Mouse (Mus musculus): ENCODE measurements around the gene Isl1. TPM values are rescaled to one million over a fixed set of nuclear protein-coding genes. Genes with fewer than 3 reads are reported as not detected.

The Isl1 gene
- polyA plus RNA-seq, 1 experiment from 2014 or later: 15.8 TPM

GRCm38 (mm10) chr13:116298641-116299170 lies 10.8 kb downstream of the Isl1 start:
- WGBS: 9% methylated on average over 13 of the region's 13 CpGs
- no peak for ATAC-seq (ENCODE audit: insufficient number of reproducible peaks, low FRiP score, low TSS enrichment, low read depth)

DNA sequence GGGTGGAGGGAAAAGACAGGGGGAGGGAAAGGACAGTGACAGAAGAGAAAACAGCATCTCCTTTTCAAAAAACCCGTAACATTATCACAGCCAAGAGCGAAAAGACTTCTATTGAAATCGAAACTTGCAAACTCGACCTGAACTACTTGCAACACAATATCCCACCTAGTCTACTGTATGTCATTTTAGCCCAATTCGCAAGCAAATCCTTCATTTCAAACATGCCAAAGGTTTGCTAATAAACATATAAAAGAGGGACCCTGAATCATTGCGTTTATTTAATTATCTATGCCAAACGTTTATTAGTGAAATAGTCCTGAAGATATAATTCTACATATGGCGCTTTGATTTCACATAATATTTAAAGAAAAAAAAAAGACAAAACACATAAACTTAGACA lies 11.5 kb downstream of the Isl1 start:
- H3K27ac ChIP-seq (replicated peaks; ENCODE audit: low read depth, low read length): no peak overlapping the region
- 6% methylated on average over 8 of the region's 8 CpGs for WGBS
- no peak for DNase-seq (ENCODE audit: low spot score)
- ATAC-seq (ENCODE audit: insufficient number of reproducible peaks, low FRiP score, low TSS enrichment, low read depth): no peak
- no peaks in the 10 kb centered on the region for H3K4me1 ChIP-seq (ENCODE audit: control insufficient read depth, insufficient read depth, low read length)
- H3K9ac ChIP-seq (ENCODE audit: low read length): no peak overlapping the region
- no peak overlapping the region for H3K4me2 ChIP-seq (ENCODE audit: low read depth, severe bottlenecking)
- peaks cover 67% of the 10 kb centered on the region for H3K27me3 ChIP-seq (ENCODE audit: control insufficient read depth, insufficient read depth, low read length)
- no peaks in the 10 kb centered on the region for H3K36me3 ChIP-seq (ENCODE audit: control insufficient read depth, insufficient read depth, low read length)
- H3K9me3 ChIP-seq (ENCODE audit: control insufficient read depth, low read length): no peaks in the 10 kb centered on the region
- H3K4me3 ChIP-seq (ENCODE audit: low read depth, low read length): no peak overlapping the region

More at GRCm38 (mm10) chr13:116298641-116299170, 10.8 kb downstream of the Isl1 start:
- no peak overlapping the region for H3K4me2 ChIP-seq (ENCODE audit: low read depth, severe bottlenecking)
- DNase-seq (ENCODE audit: low spot score): peak; percentile 50
- no peak overlapping the region for H3K4me3 ChIP-seq (ENCODE audit: low read depth, low read length)
- H3K9me3 ChIP-seq (ENCODE audit: control insufficient read depth, low read length): no peaks in the 10 kb centered on the region
- H3K36me3 ChIP-seq (ENCODE audit: control insufficient read depth, insufficient read depth, low read length): no peaks in the 10 kb centered on the region
- H3K9ac ChIP-seq (ENCODE audit: low read length): no peak overlapping the region
- no peaks in the 10 kb centered on the region for H3K4me1 ChIP-seq (ENCODE audit: control insufficient read depth, insufficient read depth, low read length)
- no peak overlapping the region for H3K27ac ChIP-seq (replicated peaks; ENCODE audit: low read depth, low read length)
- H3K27me3 ChIP-seq (ENCODE audit: control insufficient read depth, insufficient read depth, low read length): peaks cover 69% of the 10 kb centered on the region

- Histone ChIP-seq H3K4me2 (ENCODE audit: low read depth, severe bottlenecking) (peak overlapping the region; percentile 36; the same call in 1 of the 2 replicates), H3K4me3 (ENCODE audit: low read depth, low read length) (0 out of 2 replicates have a peak overlapping the region, but pooled peaks have one; percentile 7), H3K27me3 (ENCODE audit: control insufficient read depth, insufficient read depth, low read length) (peaks cover 64% of the 10 kb centered on the region), H3K9me3 (ENCODE audit: control insufficient read depth, low read length) (no peaks in the 10 kb centered on the region), H3K36me3 (ENCODE audit: control insufficient read depth, insufficient read depth, low read length) (no peaks in the 10 kb centered on the region), H3K27ac (replicated peaks; ENCODE audit: low read depth, low read length) (no peak overlapping the region), H3K9ac (ENCODE audit: low read length) (no peak overlapping the region), H3K4me1 (ENCODE audit: control insufficient read depth, insufficient read depth, low read length) (no peaks in the 10 kb centered on the region)
- DNase-seq (ENCODE audit: low spot score) (peak; percentile 54), ATAC-seq (ENCODE audit: insufficient number of reproducible peaks, low FRiP score, low TSS enrichment, low read depth) (0 out of 2 replicates have a peak, but pooled peaks have one; percentile 63)
- under 1% methylated on average over 33 of the region's 33 CpGs for WGBS
These were observed 12.3 kb downstream of the Isl1 start for GRCm38 (mm10) chr13:116297048-116297811.

DNA sequence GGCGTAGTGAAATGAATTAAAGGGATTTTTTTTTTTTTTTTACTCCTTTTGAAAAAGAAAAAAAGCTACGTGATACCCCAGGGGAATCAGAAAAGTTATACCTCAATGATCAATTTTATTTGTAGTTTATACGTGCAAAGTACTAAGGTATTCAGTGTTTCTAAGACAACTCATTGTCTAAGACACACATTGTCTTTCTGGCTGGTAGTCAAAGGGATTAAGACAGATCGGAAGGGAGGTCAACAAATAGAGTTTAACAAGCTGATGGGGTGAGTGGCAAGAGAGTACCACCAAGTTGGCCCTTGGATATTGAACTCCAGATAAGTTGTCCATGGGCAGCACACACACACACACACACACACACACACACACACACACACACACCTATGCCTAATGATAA lies 14.1 kb downstream of the Isl1 start:
- no peak overlapping the region for H3K27ac ChIP-seq (replicated peaks; ENCODE audit: low read depth, low read length)
- no peaks in the 10 kb centered on the region for H3K9me3 ChIP-seq (ENCODE audit: control insufficient read depth, low read length)
- no peaks in the 10 kb centered on the region for H3K4me1 ChIP-seq (ENCODE audit: control insufficient read depth, insufficient read depth, low read length)
- 13% methylated on average over 4 of the region's 4 CpGs for WGBS
- H3K36me3 ChIP-seq (ENCODE audit: control insufficient read depth, insufficient read depth, low read length): no peaks in the 10 kb centered on the region
- no peak overlapping the region for H3K4me3 ChIP-seq (ENCODE audit: low read depth, low read length)
- DNase-seq (ENCODE audit: low spot score) (no peak), ATAC-seq (ENCODE audit: insufficient number of reproducible peaks, low FRiP score, low TSS enrichment, low read depth) (no peak)
- H3K27me3 ChIP-seq (ENCODE audit: control insufficient read depth, insufficient read depth, low read length): peaks cover 51% of the 10 kb centered on the region
- no peak overlapping the region for H3K4me2 ChIP-seq (ENCODE audit: low read depth, severe bottlenecking)
- no peak overlapping the region for H3K9ac ChIP-seq (ENCODE audit: low read length)

GRCm38 (mm10) chr13:116294734-116295133 lies 14.8 kb downstream of the Isl1 start:
- WGBS: 4% methylated on average over 6 of the region's 6 CpGs
- Histone ChIP-seq H3K36me3 (ENCODE audit: control insufficient read depth, insufficient read depth, low read length) (no peaks in the 10 kb centered on the region), H3K4me3 (ENCODE audit: low read depth, low read length) (no peak overlapping the region), H3K4me1 (ENCODE audit: control insufficient read depth, insufficient read depth, low read length) (no peaks in the 10 kb centered on the region), H3K9ac (ENCODE audit: low read length) (no peak overlapping the region), H3K27me3 (ENCODE audit: control insufficient read depth, insufficient read depth, low read length) (peaks cover 44% of the 10 kb centered on the region), H3K27ac (replicated peaks; ENCODE audit: low read depth, low read length) (no peak overlapping the region), H3K9me3 (ENCODE audit: control insufficient read depth, low read length) (no peaks in the 10 kb centered on the region), H3K4me2 (ENCODE audit: low read depth, severe bottlenecking) (no peak overlapping the region)
- DNase-seq (ENCODE audit: low spot score): peak; percentile 50
- no peak for ATAC-seq (ENCODE audit: insufficient number of reproducible peaks, low FRiP score, low TSS enrichment, low read depth)

DNA sequence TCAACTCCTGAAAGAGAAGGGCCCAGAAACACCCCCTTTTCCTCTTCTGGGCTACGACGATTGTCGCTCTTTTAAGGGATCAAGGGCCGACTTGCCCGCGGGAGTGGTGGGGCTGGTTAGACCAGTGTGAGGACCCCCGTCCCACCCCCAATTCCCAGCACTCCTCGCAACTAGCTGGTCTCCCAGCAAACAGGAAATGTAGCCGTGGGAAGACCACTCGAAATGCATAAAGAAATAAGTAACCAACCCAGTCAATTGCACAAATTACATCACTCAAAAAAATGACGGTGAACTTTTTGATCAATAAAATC lies 15.4 kb downstream of the Isl1 start:
- H3K27me3 ChIP-seq (ENCODE audit: control insufficient read depth, insufficient read depth, low read length): peaks cover 38% of the 10 kb centered on the region
- peak overlapping the region; percentile 64 for H3K4me2 ChIP-seq (ENCODE audit: low read depth, severe bottlenecking)
- WGBS: under 1% methylated on average over 11 of the region's 11 CpGs
- ATAC-seq (ENCODE audit: insufficient number of reproducible peaks, low FRiP score, low TSS enrichment, low read depth) (no peak), DNase-seq (ENCODE audit: low spot score) (no peak)
- no peaks in the 10 kb centered on the region for H3K36me3 ChIP-seq (ENCODE audit: control insufficient read depth, insufficient read depth, low read length)
- H3K27ac ChIP-seq (replicated peaks; ENCODE audit: low read depth, low read length): no peak overlapping the region
- no peak overlapping the region for H3K9ac ChIP-seq (ENCODE audit: low read length)
- H3K4me3 ChIP-seq (ENCODE audit: low read depth, low read length): peak overlapping the region; percentile 23
- no peaks in the 10 kb centered on the region for H3K4me1 ChIP-seq (ENCODE audit: control insufficient read depth, insufficient read depth, low read length)
- H3K9me3 ChIP-seq (ENCODE audit: control insufficient read depth, low read length): no peaks in the 10 kb centered on the region

DNA sequence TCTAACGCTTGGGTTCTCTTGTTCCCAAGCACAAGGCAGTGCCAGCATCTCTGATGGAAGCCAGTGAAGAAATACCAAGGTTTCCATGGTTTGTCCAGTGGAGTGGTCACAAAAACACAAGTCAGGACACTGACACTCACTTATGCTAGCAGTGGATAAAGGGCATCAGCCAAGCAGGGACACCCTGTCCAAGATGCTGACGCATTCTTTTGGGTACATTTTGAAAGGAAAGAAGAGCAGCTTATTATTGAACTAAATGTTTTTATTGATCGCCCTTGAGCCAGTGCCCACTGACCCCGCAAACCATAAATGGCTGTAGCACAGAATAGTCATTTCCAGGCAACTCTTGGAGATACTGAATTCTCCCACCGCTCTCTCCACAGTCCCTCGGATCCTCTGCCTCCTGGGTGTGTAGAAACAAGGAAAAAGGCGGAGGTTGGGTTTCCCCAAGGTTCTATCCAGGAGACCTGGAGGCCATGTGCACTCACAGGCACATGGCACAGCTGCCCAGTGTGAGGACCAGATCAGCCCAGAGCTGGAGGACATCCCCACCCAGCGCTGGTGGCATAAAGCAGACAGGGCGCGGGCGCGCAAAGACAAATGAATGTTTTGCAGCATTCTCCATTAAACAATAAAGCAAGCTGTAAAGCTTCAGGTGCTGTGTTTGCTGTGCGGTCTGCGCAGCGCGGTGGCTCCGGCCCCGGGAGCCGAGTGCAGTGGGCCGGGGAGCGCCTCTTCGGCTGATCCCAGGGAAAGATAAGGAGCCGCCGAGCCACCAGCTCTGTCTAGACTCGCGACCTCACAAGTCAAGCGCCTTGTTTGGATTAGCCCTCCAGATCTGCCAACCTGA lies 16.0 kb downstream of the Isl1 start:
- DNase-seq (ENCODE audit: low spot score) (peak; percentile 63), ATAC-seq (ENCODE audit: insufficient number of reproducible peaks, low FRiP score, low TSS enrichment, low read depth) (peak; percentile 61)
- Histone ChIP-seq H3K27ac (replicated peaks; ENCODE audit: low read depth, low read length) (no peak overlapping the region), H3K9ac (ENCODE audit: low read length) (no peak overlapping the region), H3K9me3 (ENCODE audit: control insufficient read depth, low read length) (no peaks in the 10 kb centered on the region), H3K4me3 (ENCODE audit: low read depth, low read length) (peak overlapping the region; percentile 23), H3K27me3 (ENCODE audit: control insufficient read depth, insufficient read depth, low read length) (peaks cover 34% of the 10 kb centered on the region), H3K4me2 (ENCODE audit: low read depth, severe bottlenecking) (peak overlapping the region; percentile 64), H3K4me1 (ENCODE audit: control insufficient read depth, insufficient read depth, low read length) (no peaks in the 10 kb centered on the region), H3K36me3 (ENCODE audit: control insufficient read depth, insufficient read depth, low read length) (no peaks in the 10 kb centered on the region)
- WGBS: 5% methylated on average over 27 of the region's 27 CpGs

DNA sequence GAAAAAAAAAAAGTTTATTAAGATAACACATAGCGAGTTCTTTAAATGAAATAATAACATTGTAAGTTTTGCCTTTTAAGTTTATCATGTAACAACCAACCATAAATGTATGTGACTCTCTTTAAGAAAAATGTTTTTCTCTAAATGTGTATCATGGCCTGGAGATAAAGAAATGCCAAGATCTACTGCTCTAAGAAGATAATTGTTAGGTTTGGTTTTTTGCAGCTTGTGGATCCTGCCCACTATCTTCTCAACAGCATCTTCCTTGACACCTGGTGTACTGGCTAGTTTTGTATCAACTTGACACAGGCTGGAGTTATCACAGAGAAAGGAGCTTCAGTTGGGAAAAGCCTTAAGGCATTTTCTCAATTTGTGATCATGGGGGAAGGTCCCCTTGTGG lies 19.8 kb downstream of the Isl1 start:
- H3K27me3 ChIP-seq (ENCODE audit: control insufficient read depth, insufficient read depth, low read length): peaks cover 14% of the 10 kb centered on the region
- H3K4me1 ChIP-seq (ENCODE audit: control insufficient read depth, insufficient read depth, low read length): no peaks in the 10 kb centered on the region
- 91% methylated on average over 1 of the region's 1 CpGs for WGBS
- ATAC-seq (ENCODE audit: insufficient number of reproducible peaks, low FRiP score, low TSS enrichment, low read depth) (no peak), DNase-seq (ENCODE audit: low spot score) (no peak)
- H3K4me3 ChIP-seq (ENCODE audit: low read depth, low read length): no peak overlapping the region
- no peaks in the 10 kb centered on the region for H3K9me3 ChIP-seq (ENCODE audit: control insufficient read depth, low read length)
- no peak overlapping the region for H3K27ac ChIP-seq (replicated peaks; ENCODE audit: low read depth, low read length)
- H3K4me2 ChIP-seq (ENCODE audit: low read depth, severe bottlenecking): no peak overlapping the region
- no peaks in the 10 kb centered on the region for H3K36me3 ChIP-seq (ENCODE audit: control insufficient read depth, insufficient read depth, low read length)
- no peak overlapping the region for H3K9ac ChIP-seq (ENCODE audit: low read length)

Measured in limb, embryonic 11.5 days (tissue).